Mouse (Mus musculus) A20 (cell line): ENCODE measurements around the gene Oas1d.
A peak's percentile ranks its signal among the peaks of the same experiment; 100 is the strongest.
"Not testable (repeated sequence)": the region's sequence is repeated elsewhere in the genome, so short reads cannot be mapped to it uniquely, and the experiment has no call there.

Experiments
- DNase-seq: peaks from one replicate; pipeline ENCODE4 v3.0.0-alpha.2; 2011; ENCODE audit warnings: low read depth, low spot score

Oas1d gene

DNA sequence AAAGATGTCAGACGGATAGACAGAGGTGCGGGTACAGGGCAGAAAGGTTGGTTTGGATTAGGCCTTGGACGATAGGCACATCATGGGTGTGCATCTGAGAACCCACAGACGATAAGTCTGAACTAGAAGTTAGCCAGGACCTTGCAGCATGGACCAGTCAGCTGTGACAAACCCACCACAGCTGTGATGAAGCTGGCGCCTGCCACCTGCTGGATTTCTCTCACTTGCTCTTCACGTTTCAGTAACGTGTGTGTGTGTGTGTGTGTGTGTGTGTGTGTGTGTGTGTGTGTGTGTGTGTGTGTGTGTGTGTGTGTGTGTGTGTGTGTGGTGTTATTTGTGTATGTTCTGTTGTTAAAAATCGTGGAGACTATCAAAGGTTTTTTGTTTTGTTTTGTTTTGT is at the start of gene Oas1d:
TSS of gene Oas1d (plus strand) at position 333 of the 400 bp plus-strand sequence.
- DNase-seq: peak; percentile 62

GRCm38 (mm10) chr5:120865336-120865860 is 48.9 kb upstream of the Oas1d start:
- DNase-seq: peak; percentile 67

DNA sequence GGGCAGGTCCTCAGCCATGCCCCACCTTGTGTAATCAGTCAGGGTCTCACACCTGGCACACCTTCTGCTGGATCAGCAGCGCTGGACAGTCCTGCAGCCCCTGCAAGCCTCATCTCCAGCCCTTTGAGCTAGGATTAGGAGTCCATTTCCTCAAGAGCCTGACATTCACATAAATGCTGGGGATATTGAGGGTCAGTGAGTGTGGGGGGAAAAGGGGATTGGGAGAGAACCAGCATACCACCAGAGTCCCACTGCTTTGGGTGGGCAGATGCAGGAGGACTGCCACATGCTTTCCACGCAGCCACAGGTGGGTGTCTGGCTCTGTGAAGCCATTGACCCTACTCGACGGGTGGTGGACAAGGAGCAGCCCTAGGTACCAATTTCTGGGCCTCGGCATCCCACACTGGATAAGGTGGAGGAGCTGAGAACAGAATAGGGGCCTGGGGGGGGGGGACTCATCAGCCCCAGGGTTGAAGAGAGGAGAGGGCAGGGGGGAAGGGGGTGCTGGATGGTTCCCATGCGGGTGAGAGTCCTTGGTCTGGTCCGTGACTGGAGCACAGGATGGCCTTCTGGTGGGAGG is 44.8 kb upstream of the Oas1d start:
- no peak for DNase-seq

GRCm38 (mm10) chr5:120870081-120870480 is 44.3 kb upstream of the Oas1d start:
- no peak for DNase-seq

DNA sequence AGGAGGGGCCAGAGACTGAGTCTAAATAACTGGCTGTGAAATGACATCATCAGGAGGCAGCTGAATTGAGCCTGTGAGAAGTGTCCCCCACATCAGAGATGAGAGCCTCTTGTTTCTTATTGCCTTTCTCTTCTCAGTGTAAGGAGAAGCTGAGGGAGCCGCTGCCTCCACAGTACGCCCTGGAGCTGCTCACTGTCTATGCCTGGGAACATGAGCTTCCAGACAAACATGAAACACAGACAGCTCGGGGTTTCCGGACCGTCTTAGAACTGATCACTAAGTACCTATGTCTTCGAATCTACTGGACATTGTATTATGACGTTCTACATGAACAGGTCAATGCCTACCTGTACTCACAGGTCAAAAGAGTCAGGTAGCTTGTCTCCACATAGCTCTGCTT is 43.6 kb upstream of the Oas1d start:
- DNase-seq: no peak

- no peak for DNase-seq
Observed at GRCm38 (mm10) chr5:120871469-120871868, 42.9 kb upstream of the Oas1d start.

DNA sequence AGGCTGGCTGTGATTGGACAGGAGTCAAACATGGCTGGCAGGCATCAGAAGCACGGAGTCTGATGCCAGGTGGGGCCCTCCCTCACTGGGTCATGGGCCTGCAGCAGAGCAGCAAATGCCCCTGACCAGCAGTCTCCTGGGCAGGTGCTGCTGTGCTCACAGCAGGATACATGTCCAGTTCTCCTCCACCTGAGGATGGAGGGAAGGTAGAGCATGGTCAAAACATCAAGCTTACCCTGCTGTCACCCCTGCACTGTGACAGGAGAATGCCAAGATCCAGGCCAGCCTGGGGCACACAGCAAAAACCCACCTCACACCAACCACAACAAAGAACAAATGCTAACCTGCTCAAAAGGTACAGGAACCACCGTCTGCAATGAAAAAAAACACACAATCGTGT is 37.5 kb upstream of the Oas1d start:
- DNase-seq: not testable (repeated sequence)

- not testable (repeated sequence) for DNase-seq
Observed at GRCm38 (mm10) chr5:120877407-120877806, 36.9 kb upstream of the Oas1d start.

DNA sequence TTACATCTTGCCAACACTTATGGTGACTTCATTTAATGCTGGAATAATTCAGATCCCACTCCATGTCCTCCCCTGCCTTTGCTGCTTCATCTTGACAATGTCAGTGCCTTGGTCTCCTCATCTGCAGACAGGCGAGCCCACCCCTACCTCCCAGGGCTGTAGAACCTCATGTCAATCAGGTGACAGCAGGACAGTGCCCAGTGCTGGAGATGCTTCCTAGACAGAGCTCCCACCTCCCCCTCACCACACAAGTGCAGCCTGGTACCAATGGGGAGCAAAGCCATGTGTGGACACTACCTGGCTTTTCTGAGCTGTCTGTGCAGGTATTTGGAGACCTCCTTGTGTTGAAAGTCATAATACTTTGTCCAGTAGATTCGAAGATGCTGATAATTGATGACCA is 35.5 kb upstream of the Oas1d start:
- DNase-seq: not testable (repeated sequence)

DNA sequence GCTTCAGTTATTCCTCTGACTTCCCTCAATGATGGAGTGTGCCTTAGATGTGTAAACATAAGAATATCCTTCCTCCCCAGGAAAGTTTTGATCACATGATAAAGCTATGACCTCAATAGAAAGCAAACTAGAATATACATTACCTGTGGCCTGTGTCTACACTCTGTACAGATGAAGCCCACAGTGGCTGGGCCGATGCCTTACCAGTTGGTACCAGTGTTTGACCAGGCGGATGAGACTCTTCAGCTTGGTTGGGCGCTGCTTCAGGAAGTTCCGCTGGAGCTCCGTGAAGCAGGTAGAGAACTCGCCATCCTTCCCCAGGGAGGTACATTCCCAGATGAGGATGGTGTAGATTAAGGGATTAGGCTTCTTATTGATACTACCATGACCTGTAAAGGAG is 32.7 kb upstream of the Oas1d start:
- DNase-seq: not testable (repeated sequence)

DNA sequence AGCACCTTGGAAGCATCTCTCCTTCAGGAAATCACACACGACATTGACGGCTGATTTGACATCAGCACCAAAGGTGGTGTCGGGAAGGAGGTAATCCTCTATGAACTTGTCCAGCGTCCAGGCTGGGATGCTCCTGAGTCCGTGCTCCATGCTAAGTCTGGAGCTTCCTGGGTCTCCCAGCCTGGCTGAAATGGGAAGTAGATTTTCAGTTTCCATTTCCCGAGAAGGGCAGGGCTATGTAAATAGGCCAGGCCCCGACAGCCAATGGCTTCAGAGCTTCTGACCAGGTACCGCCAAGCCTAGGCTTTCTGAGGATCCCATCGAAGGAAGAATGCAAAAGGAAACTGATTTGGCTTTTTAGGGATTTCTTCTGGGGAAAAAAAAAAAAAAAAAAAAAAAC is 26.9 kb upstream of the Oas1d start, which contains the start of gene Oas1g:
TSS of gene Oas1g (minus strand) at position 201 of the 400 bp plus-strand sequence.
- DNase-seq: not testable (repeated sequence)

DNA sequence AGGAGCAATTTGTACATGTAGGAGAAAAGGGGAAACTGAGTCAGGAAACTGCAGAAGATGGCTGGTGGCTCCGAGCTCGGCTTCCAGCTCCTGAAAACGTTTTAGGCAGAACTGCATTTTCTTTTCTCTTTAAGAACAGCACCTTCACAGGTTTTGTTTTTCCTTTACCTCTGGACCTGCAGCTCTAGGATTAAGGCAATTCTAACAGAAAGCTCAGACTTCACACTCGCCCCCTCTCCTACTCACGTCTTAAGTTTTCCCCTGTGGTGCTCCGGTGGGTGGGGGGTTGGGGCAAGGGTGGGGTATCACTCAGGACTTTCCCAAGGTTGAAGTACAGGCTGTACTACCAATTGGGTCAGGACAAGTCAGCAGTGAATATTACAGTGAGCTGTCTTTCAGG is 26.5 kb upstream of the Oas1d start:
- DNase-seq: no peak

DNA sequence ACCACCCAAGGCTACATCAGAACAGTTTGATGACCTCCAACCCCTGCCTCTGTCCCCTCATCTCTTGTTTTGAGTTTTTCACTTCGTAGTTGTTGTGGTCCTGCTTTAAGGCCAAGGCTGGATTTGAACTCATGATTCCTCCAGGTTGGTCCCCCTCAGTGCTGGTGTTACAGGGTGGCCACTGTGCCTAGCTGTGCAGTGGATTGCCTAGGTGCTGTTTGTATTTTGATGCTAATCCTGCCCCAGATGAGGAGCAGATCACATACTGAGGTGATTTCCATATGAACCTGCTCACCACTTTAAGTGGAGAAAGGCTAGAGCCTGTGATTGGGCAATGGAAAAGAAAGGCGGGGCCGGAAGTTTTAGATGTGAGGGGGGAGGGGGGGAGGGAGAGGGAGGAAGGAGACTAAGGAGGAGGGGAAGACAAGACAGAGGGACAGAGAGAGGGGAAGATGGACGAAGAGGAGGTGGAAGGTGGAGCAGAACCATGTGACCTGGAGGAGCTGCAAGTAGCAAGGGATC is 26.0 kb upstream of the Oas1d start:
- not testable (repeated sequence) for DNase-seq

DNA sequence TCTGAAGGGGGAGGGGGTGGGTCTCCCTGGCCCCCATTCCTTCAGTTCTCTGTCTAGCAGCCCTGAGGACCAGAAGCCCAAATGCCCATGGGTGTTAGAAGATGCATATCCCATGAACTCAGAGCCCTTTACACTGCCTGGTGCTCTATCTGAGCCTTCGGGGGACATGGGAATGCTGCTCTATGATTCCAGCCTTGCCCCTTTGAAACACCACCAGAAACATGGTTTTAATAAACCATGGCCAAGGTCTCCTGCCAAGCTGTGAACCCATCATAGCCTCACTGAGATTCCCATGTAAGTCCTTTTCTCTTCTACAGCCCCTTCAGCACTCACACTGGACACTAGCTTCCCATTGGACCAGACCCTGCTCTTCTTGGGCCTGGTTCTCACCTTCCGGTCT is 24.3 kb upstream of the Oas1d start:
- no peak for DNase-seq

- no peak for DNase-seq
Observed at GRCm38 (mm10) chr5:120890991-120891390, 23.3 kb upstream of the Oas1d start.

DNA sequence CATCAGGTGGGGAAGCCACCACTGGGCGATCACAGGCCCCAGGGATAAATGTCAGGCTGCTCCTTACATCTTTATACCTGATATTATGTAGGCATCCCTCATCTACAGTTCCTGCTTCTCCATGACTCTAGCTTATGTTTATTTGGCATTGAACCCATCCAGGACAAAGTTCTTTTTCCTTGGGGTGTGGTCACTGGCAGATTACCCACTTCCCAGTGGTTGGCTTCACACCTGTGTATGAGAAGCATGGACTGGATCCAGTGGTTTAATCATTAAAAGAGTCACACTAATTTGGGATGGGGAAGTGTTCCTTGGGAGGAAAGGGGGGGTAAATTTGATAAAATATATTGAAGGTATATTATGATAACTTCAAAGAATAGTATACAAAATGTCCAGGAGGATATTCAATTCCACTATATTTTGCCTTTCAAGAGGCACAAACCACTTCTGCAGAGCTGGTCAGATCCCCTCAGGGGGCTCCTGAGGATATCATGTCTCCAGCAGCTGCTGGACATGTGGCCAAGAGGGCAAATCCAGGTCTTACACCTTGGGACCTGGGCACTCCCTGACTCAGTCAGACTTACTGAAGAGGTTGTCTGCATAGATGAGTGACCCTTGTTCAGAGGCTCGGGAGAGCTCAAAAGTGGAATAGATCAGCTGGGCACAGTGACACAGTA is 22.6 kb upstream of the Oas1d start:
- DNase-seq: not testable (repeated sequence)

DNA sequence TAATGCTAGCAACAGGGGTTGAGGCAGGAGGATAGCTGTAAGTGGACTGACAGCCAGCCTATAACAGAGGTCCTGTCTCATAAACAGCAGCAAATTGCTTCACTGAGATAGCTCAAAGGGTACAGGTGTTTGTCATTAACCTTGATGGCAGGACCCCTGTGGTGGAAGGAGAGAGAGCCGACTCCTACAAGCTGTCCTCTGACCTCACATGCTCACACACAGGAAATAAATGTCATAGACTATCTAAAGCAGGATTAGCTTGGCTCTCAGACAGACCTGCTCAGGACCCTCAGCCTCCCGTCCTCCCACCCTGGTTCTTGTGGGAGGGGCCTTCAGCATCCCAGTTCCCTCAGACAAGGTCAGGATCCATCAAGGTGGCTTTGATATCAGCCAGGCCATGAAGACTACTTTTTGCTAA is 22.1 kb upstream of the Oas1d start:
- no peak for DNase-seq

- not testable (repeated sequence) for DNase-seq
Observed at GRCm38 (mm10) chr5:120893866-120894265, 20.5 kb upstream of the Oas1d start.

GRCm38 (mm10) chr5:120894692-120895091 is 19.6 kb upstream of the Oas1d start:
- DNase-seq: not testable (repeated sequence)

DNA sequence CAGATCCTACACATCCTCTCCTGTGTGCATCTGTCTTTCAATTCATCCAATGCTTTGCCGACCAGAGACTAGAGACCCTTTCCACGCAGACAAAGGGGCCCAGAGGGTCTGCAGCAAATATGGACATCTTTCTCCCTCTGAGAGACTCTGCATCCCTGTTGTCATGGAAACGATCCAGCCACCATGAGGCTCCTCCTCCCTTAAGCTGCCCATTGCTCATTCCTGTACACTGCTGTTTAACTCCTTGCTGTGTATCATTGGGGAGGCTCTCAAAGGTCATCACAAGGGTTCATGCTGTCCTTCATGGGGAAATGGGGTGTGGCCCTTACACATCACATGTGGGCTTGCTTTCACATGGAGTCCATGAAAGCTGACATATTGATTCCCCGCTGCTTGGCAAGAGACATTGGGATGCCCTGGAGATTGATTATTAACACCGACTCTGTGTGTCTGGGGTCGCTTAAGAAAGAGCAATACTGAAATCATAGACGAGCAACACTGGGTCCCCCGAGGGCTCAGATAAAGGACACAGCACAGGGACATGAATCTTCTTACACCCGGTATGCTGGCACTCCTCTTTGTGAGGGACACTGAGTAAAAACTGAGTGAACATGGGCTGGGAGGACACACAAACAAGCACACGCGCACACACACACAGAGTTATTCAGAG is 19.0 kb upstream of the Oas1d start:
- no peak for DNase-seq

DNA sequence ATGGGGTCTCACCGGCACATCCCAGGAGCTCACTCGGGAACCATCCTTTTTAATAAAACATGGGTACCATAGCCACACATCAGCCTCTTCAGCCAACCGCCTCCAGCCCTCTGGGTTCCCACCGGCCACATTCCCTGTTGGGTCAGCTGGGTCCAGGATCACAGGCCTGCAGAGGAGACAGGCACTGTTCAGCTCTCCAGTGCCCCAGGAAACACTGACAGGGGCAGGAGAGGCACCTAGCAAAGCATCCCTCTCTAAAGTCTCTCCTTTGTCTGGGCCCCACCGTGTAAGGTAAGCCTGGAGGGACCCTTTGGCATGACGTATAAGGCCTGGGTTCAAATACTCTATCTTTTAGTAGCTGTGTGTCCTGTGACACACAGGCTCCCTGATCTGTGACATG is 16.0 kb upstream of the Oas1d start:
- DNase-seq: no peak

DNA sequence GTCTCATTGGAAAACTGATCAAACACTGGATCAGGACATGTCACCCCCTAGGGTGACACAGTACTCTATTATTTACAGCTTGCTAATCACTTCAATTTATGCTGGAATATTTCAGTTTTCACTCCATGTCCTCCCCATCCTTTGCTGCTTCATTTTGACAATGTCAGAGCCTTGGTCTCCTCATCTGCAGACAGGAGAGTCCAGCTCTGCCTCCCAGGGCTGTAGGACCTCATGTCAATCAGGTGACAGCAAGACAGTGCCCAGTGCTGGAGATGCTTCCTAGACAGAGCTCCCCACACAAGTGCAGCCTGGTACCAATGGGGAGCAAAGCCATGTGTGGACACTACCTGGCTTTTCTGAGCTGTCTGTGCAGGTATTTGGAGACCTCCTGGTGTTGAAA is 15.6 kb upstream of the Oas1d start:
- no peak for DNase-seq
